Mouse (Mus musculus) left cerebral cortex, adult 18-20 months (tissue): ENCODE data around the gene Snx1. TPM values are rescaled to one million over a fixed set of nuclear protein-coding genes. Genes with fewer than 3 reads are reported as not detected.
A peak's percentile ranks its signal among the peaks of the same experiment; 100 is the strongest.

Experiments
- DNase-seq, 2 experiments: peaks; one replicate each; pipeline ENCODE4 v3.0.0; 2021 to 2022; ENCODE audit warnings: low spot score in 2 of 2, mixed read lengths in 1 of 2
- total RNA-seq, 2 experiments: library from RNA; stranded (reverse); gene quantifications; 2 replicates each; pipeline ENCODE4 v1.2.3; 2021

The Snx1 gene
- total RNA-seq, 2 experiments from 2014 or later = 69.6 to 74.9 TPM

DNA sequence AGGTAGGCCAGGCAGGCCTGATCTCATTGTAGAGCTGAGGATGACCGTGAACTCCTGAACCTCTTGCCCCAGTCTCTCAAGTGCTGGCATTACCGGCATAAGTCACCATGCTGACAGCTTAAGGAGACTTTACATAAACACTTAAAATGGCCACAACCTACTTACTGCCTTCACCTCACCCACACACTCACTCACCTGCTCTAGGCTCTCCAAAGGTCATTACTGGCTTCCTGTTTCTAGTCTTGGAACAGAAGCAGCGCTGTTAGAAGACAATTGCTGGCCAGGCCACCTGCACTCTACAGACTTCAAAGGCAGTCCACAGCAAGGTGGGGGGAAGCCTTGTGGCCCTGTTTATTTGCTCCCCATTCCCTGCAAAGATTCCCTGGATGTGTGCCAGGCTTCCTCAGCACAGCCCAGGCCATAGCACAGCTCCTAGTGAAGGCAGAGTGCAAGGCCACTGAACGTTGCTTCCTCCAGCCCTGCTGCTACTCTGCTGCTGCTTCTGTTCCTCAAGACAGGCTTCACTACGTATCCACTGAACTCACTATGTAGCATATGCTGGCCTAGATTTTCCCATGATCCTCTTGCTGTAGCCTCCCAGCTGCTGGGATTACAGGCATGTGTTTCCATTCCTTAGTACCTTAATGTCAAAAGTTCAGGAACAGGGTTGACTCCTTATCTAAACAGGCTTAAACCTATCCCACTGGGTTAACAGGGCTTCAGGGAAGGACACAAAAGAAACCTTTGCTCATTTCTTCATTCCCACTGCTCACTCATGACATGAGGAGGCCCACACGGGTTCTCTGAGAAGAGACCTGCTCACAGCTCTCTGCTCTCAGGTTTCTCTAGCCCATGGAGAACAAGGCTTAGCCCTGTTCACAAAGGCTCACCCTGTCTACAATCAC, 34.8 kb downstream of the Snx1 start:
- DNase-seq = no peak

- no peak for DNase-seq
Observed at GRCm38 (mm10) chr9:66090593-66091244, 35.7 kb downstream of the Snx1 start.

DNA sequence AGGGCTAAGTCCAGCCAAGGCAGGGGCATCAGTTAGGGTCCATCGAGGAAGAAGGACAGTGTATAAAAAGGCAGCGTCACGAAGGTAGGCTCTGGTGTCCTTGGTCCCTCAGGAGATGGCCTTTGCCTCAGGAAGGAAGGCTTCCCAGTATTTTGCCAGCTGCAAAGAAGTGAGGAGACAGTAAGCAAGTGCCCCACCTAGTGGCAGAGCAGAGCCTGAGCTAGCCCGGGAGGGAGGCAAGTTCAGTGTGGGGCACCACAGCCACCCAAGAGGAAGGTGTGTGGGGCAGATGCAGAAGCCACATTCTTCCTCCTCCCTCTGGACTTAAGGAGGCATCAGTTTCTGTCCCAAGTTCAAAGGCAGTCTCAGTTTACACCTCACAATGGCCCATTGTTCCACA, 38.0 kb downstream of the Snx1 start:
- peak; percentile 47 to 72 for DNase-seq

GRCm38 (mm10) chr9:66087062-66087461, 39.3 kb downstream of the Snx1 start:
- DNase-seq = no peak

- DNase-seq = no peak
Observed at GRCm38 (mm10) chr9:66084171-66084570, 42.2 kb downstream of the Snx1 start.

DNA sequence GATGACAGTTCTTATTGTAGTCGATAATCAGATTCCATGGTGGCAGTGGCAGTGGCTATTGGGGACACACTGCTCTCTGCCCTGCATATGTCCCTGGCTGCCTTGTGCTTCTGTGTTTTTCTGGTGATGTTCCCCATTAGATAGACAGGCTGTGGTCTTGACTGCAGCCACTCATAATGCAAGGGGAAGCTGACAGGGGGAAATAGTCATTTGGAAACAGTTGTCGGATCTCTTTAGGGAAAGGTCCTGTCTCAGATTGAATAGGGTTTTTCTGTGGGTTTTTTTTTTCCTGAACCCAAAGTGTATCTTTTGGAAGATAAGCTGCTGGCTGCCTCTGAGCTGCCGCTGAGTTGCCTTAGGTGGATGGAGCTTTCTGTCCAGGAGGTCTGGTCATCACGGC, 44.4 kb downstream of the Snx1 start:
- no peak for DNase-seq

GRCm38 (mm10) chr9:66080804-66081459, 45.5 kb downstream of the Snx1 start:
- DNase-seq = no peak

GRCm38 (mm10) chr9:66078493-66078892, 47.9 kb downstream of the Snx1 start:
- DNase-seq = no peak

DNA sequence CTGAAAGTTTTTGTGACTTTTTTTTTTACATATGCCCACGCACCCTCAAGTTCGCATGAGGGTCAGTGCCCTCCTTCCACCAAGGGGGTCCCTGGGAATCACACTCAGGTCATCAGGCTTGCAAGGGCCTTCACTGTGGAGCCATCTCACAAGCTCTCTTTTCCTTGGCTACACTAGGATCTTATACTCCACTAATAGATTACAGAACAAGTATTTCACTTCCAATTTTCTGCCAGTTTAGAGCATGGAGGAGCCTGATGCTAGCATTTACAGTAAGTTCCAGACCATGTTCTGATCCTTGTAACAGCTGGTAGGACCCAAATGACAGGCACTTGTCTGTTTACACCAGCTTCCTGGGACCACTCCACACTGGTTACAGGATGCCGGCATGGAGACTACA, 48.3 kb downstream of the Snx1 start:
- no peak for DNase-seq

DNA sequence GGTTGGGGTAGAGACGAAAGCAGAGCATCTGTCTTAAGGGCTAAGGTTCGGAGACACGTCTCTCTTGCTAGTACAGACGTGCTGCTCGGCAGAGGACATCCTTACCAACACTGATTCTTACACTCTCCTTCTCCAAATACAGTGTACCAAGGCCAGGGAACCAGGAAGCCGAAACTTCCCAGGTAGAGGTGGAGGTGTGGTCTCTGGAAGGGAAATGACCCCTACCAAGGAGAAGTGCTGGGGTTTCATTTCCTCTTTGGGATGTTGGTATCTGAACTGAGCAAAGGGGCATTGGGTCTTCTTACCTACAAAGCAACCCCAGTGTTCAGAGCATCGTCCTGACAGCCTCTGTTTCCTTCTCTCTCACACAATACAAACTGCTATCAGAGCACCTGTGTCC, 53.6 kb downstream of the Snx1 start:
- DNase-seq = no peak

DNA sequence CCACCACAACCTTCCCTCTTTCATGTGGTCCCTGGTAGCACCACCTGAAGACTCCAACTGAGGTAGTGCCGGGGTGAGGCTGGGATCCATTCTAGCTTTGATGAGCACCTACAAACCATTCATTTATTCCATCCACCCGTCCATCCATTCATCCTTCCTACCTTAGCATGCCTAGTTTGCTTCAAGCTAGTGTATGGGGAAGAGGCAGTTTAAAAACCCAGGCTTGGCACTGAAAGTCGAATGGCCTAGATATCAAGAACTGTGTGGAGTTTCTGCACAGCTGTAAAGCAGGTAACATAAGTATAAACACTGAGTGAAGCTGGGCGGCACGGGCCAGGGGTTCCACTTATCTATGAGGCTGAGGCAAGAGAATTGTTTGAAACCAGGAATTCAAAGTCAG, 56.2 kb downstream of the Snx1 start:
- no peak for DNase-seq

DNA sequence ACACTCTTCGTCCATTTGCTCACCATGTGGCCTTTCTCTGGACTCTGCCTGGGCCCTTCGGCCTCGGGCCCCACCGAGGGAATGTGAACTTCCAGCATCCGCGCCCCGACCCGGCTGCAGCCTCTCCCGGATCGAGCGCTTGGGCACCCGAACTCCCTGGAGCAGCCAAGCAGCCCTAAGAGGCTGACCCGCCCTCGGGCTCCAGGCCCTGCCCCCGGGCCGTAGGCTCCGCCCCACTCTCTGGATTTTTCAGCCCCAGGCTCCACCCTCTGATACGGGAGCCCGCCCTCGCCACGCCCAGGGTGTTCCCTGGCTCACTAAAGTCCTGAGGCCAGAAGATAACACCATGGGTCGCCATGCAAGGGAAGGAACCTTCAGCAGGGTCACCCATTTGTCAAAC, 56.8 kb downstream of the Snx1 start, which contains the start of gene Snx22:
Gene Snx22 (minus strand): TSS at position 137 of the 400 bp plus-strand sequence.
- DNase-seq = peak; percentile 66 to 67

GRCm38 (mm10) chr9:66068971-66069391, 57.4 kb downstream of the Snx1 start:
- DNase-seq = peak in 1 of 2 experiments; percentile 29

- DNase-seq = no peak
Observed at GRCm38 (mm10) chr9:66068056-66068455, 58.3 kb downstream of the Snx1 start.

GRCm38 (mm10) chr9:66067542-66067941, 58.8 kb downstream of the Snx1 start:
- DNase-seq = no peak

- no peak for DNase-seq
Observed at GRCm38 (mm10) chr9:66066791-66067190, 59.6 kb downstream of the Snx1 start.

- no peak for DNase-seq
Observed at GRCm38 (mm10) chr9:66064316-66064715, 62.1 kb downstream of the Snx1 start.

- no peak for DNase-seq
Observed at GRCm38 (mm10) chr9:66063446-66063845, 62.9 kb downstream of the Snx1 start.

- no peak for DNase-seq
Observed at GRCm38 (mm10) chr9:66061656-66062055, 64.7 kb downstream of the Snx1 start.

DNA sequence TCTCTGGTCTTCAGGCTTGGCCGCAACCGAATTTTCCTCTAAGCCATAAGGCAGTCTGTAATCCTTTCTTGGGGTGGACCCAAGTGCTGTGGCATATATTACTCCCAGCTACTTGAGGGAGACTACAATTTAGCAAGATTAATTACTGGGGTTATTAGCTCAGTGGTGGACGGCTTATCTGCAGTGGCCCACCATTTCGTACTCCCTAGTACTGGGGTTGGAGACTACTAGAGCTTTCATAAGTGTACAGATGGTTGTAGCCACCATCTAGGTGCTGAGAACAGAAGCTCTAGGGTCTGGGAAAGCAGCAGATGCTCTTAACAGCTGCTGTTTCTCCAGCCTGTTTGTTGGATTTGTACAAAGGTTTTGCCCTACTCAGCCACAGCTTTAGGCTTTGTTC, 65.4 kb downstream of the Snx1 start:
- DNase-seq = no peak

DNA sequence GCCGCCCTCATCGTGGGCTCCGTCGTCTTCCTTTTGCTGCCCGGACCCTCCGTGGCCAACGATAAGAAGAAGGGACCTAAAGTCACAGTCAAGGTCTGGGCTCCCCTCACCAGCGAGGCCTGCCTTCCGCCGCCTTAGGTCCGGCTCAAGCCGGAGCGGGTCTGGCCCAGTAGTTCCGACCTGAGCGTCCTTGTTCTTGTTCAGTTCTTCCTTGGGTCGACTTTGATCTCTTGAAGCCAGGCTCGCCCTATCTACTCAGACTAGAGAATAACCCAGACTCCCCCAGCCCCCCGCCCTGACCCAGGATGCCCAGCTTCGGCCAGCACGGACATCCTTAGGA, 66.1 kb downstream of the Snx1 start:
- no peak for DNase-seq
